Mouse (Mus musculus) stomach, embryonic 16.5 days (tissue): ENCODE results near the gene Gm45062. TPM values are rescaled to one million over a fixed set of nuclear protein-coding genes. Genes with fewer than 3 reads are reported as not detected.

Experiments used
- ATAC-seq: fragments of 200-750 bp; cut with Nextera tagmentation; 2 replicates; pipeline ENCODE4 v1.8.0; 2017; ENCODE audit warnings: moderate number of reproducible peaks, moderate TSS enrichment; ENCODE audit not compliant: insufficient read depth, low FRiP score
- H3K27ac ChIP-seq: fragments of 300-500 bp; sonication (generic); 2 replicates; pipeline ENCODE4 v1.5.1; 2014; ENCODE audit warnings: low read length
- H3K27me3 ChIP-seq: fragments of 300-500 bp; sonication (generic); 2 replicates; pipeline ENCODE4 v1.6.1; 2014; ENCODE audit warnings: low read length, control low read depth, mixed read lengths; ENCODE audit not compliant: control insufficient read depth, insufficient read depth
- H3K36me3 ChIP-seq: fragments of 300-500 bp; sonication (generic); 2 replicates; pipeline ENCODE4 v1.6.1; 2014; ENCODE audit warnings: low read length; ENCODE audit not compliant: control insufficient read depth, insufficient read depth
- H3K4me1 ChIP-seq: fragments of 300-500 bp; sonication (generic); 2 replicates; pipeline ENCODE4 v1.6.1; 2014; ENCODE audit warnings: low read length, control low read depth, mixed read lengths; ENCODE audit not compliant: control insufficient read depth, insufficient read depth
- H3K4me2 ChIP-seq: fragments of 300-500 bp; sonication (generic); 2 replicates; pipeline ENCODE4 v1.6.1; 2014; ENCODE audit warnings: low read depth, low read length, mixed read lengths
- H3K4me3 ChIP-seq: fragments of 300-500 bp; sonication (generic); replicated peaks from 2 replicates; pipeline ENCODE4 v1.5.1; 2014; ENCODE audit warnings: mild to moderate bottlenecking, low read length
- H3K9ac ChIP-seq: fragments of 300-500 bp; sonication (generic); 2 replicates; pipeline ENCODE4 v1.6.1; 2014; ENCODE audit warnings: low read length
- H3K9me3 ChIP-seq: fragments of 300-500 bp; sonication (generic); replicated peaks from 2 replicates; pipeline ENCODE4 v1.6.1; 2016; ENCODE audit warnings: low read length, control low read depth; ENCODE audit not compliant: control insufficient read depth
- WGBS: fragments of 180-500 bp; shearing (Covaris S2); extraction: QIAGEN DNeasy Blood & Tissue Kit; methylation state at CpG from one replicate; pipeline ENCODE4 v1.1.7; 2014; 5-methylcytosine and 5-hydroxymethylcytosine counted together
- polyA plus RNA-seq: library from polyadenylated mRNA; unstranded; fragments of >200 nt; fragmentation: Nextera tagmentation; extraction: Ambion mirVana; gene quantifications from 2 replicates; pipeline ENCODE4 v1.2.1, GENCODE M21; 2015

Gm45062 gene
- polyA plus RNA-seq, 1 experiment from 2014 or later: 12.2 TPM

DNA sequence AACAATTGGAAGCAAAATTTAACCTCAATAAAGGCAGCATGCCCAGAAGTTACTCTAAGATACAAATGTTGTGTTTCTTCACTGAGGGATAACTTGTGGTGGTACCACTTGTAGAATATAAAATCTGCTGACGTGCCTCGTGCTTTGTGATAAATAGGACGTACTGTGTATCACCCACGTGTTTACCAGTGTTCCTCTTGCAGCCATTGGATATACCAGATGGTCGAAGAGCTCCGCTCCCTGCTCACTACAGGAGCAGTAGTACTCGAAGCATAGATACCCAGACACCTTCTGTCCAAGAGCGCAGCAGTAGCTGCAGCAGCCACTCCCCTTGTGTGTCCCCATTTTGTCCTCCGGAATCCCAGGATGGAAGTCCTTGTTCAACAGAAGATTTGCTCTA is 323.1 kb downstream of the Gm45062 start:
- ATAC-seq: no peak
- H3K4me1 ChIP-seq: no peaks in the 10 kb centered on the region
- no peak overlapping the region for H3K9ac ChIP-seq
- H3K36me3 ChIP-seq: peaks cover 4% of the 10 kb centered on the region; the same call in 1 of the 2 replicates
- WGBS: 94% methylated on average over 9 of the region's 9 CpGs
- no peaks in the 10 kb centered on the region for H3K27me3 ChIP-seq
- H3K27ac ChIP-seq: no peak overlapping the region
- no peak overlapping the region for H3K4me3 ChIP-seq
- no peak overlapping the region for H3K4me2 ChIP-seq
- H3K9me3 ChIP-seq: no peaks in the 10 kb centered on the region

DNA sequence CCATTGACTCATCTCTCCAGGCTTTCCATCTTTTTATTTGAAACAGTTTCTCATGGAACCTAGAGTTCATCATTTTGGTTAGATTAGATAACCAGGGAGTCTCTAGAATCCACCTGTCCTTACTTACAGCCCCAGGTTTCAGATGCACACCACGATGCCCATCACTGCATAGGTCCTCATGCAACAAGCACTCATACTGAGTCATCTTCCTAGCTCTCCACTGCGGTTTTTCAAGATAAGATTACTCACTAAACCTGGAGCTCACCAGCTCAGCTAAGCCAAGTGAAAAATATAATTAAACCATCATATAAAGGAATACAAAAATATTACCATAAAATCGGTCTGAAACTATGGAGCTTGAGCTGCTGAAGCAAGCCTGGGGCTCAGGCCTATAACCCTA is 324.6 kb downstream of the Gm45062 start:
- no peaks in the 10 kb centered on the region for H3K4me1 ChIP-seq
- H3K36me3 ChIP-seq: peaks cover 4% of the 10 kb centered on the region; the same call in 1 of the 2 replicates
- WGBS: 89% methylated on average over 3 of the region's 3 CpGs
- no peak overlapping the region for H3K4me3 ChIP-seq
- no peaks in the 10 kb centered on the region for H3K27me3 ChIP-seq
- H3K9ac ChIP-seq: no peak overlapping the region
- no peaks in the 10 kb centered on the region for H3K9me3 ChIP-seq
- no peak overlapping the region for H3K4me2 ChIP-seq
- no peak overlapping the region for H3K27ac ChIP-seq
- ATAC-seq: no peak

DNA sequence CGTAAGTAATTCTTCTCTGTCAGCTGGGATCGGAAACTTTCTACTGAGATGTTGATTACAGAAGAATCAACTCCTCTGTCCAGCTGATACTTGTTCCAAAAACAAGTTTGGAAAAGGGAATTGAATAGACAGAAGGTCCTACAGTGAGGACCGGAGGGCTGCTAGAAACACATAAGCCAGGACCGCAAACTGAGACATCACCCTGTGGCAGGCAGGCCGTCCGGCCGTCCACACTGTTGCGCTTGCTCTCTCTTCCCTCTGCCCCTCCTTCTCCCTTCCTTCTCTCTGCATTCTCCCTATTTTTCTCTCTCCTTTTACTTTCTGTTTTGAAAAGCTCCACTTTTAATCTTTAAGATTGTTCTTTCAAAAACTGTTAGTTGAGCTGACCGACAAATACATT is 332.4 kb downstream of the Gm45062 start:
- Histone ChIP-seq H3K9ac (no peak overlapping the region), H3K36me3 (0 out of 2 replicates have a peak, but pooled peaks cover 4% of the 10 kb centered on the region), H3K27ac (no peak overlapping the region), H3K9me3 (no peaks in the 10 kb centered on the region), H3K4me2 (no peak overlapping the region), H3K4me3 (no peak overlapping the region), H3K4me1 (no peaks in the 10 kb centered on the region), H3K27me3 (no peaks in the 10 kb centered on the region)
- no peak for ATAC-seq
- WGBS: 88% methylated on average over 9 of the region's 9 CpGs

DNA sequence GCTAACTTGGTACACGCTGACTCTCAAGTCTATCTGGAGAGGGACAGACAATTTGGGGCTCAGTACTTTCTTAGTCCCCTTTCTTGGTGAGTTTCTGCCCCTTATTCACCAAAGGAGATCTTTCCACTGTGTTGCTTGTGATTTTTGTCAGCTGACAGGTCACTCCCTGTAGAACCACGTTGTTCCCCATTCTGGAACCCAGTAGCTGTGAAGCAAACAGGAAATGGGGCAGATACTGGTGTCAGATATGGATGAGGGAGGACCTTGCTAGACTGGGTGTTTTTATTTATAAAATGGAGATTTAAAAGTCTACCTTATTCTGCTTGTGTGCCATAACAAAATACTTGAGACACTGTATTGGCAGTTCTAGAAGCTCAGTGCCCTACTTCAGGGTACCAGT is 358.1 kb downstream of the Gm45062 start:
- ATAC-seq: no peak
- 65% methylated on average over 2 of the region's 2 CpGs for WGBS

DNA sequence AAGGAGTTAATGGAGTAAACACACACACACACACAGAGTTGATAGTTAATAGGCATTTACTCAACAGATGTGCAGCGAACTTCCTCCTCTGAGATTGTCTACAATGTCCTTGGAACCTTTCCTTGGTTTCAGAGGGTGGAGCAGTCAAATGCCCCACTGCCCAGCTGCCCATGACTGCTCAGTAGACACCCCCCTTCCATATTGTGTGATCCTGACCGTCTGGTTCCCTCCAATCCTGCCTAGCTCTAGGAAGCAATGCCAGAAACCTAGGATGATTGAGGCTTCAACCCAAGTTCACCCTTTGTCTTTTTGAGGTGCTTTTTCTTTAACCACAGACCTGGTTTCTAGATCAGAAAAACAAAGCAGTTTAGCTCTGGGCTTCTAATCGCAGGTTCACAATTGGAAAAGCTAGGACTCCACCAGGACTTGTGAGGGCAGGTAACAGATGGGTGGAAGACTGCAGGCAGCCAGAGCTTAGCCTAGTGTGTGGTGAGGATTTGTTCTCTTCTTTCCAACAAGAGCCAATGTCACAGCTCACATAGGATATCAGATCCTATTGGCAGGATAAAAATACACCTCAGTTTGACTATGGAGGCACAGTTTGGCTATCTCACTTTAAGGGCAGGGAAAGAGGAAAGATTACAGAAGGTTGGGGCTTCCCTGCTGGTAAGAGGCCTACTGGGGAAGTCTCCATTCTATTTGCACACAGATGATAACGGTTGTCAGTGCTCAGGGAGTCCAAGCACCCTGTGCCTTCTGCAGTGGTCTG is 360.5 kb downstream of the Gm45062 start:
- no peak overlapping the region for H3K4me2 ChIP-seq
- no peak overlapping the region for H3K27ac ChIP-seq
- no peaks in the 10 kb centered on the region for H3K27me3 ChIP-seq
- H3K9ac ChIP-seq: no peak overlapping the region
- no peaks in the 10 kb centered on the region for H3K4me1 ChIP-seq
- 73% methylated on average over 4 of the region's 4 CpGs for WGBS
- no peak for ATAC-seq
- no peak overlapping the region for H3K4me3 ChIP-seq
- H3K9me3 ChIP-seq: no peaks in the 10 kb centered on the region
- H3K36me3 ChIP-seq: no peaks in the 10 kb centered on the region

More for the DNA sequence above, 358.1 kb downstream of the Gm45062 start:
- Histone ChIP-seq H3K9ac (no peak overlapping the region), H3K27ac (no peak overlapping the region), H3K27me3 (no peaks in the 10 kb centered on the region), H3K4me3 (no peak overlapping the region), H3K9me3 (no peaks in the 10 kb centered on the region), H3K4me2 (no peak overlapping the region), H3K4me1 (no peaks in the 10 kb centered on the region), H3K36me3 (no peaks in the 10 kb centered on the region)

DNA sequence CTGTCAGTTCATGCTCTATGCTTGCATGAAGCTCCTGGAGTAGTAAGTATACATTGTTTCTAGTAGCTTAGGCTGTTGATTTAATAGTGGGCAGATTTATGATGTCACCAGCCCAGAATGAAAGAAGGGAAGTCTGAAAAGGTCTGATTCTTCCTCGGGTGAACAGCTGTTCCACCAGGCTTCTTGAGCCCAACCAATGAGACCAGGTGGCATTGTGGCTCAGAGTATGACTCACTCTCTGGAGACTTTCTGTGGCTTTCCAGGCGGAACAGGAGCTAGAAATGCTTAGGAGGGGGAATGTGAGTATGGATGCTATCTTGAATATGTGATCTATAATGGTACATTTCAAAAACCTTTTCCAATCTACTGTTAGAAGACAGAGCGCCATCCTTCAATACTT is 363.8 kb downstream of the Gm45062 start:
- Histone ChIP-seq H3K36me3 (no peaks in the 10 kb centered on the region), H3K27me3 (no peaks in the 10 kb centered on the region), H3K4me3 (no peak overlapping the region), H3K9me3 (no peaks in the 10 kb centered on the region), H3K27ac (no peak overlapping the region), H3K9ac (no peak overlapping the region), H3K4me1 (no peaks in the 10 kb centered on the region), H3K4me2 (no peak overlapping the region)
- no peak for ATAC-seq
- 69% methylated on average over 3 of the region's 3 CpGs for WGBS

DNA sequence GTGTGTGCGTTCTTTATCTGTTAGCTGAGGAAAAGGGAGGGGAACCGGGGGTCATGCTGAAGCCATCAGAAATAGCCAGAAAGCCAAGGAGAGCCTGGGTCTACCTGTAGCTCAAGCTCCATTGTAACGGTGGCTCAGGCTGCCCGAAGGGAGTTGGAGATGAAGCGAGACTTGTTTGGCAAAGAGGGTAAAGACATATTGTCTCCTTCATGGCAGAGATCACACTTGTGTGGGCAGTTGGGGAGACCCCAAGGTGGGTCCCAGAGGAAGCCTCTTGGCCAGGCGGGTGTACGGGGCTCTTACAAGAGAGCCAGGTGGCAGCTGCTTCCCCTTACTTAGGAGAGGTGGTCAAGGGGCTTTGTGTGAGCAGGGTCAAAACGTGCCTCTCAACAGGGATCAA is 369.0 kb downstream of the Gm45062 start:
- no peak overlapping the region for H3K4me2 ChIP-seq
- no peaks in the 10 kb centered on the region for H3K9me3 ChIP-seq
- no peak overlapping the region for H3K4me3 ChIP-seq
- 80% methylated on average over 8 of the region's 8 CpGs for WGBS
- no peaks in the 10 kb centered on the region for H3K4me1 ChIP-seq
- no peak overlapping the region for H3K9ac ChIP-seq
- ATAC-seq: no peak
- H3K36me3 ChIP-seq: no peaks in the 10 kb centered on the region
- H3K27ac ChIP-seq: no peak overlapping the region
- H3K27me3 ChIP-seq: no peaks in the 10 kb centered on the region

DNA sequence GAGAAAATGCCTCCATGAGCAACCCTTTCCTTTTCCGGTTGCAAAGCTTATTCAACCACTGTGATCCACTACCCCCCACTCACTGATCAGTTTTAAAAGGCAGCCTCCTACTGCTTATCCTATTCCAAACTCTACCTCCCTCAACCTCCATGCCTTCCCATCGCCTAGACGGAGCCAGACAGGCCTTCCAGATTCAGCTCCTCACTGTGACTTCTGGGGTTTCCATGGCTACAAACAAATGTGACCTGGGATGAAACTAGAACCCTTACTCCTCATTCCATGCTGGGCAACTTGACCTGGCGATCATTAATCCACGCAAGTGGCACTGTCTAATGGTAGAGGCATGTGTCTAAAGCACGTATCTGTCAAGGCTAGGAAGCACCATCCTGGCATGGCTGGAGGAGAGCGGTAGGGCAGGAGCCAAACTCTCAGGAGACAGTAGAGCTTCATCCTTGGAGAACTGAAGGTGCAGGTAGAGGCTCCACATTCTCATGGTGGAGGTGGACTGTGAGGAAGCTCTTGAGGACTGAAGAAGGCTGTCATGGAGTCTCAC is 369.5 kb downstream of the Gm45062 start:
- H3K36me3 ChIP-seq: no peaks in the 10 kb centered on the region

DNA sequence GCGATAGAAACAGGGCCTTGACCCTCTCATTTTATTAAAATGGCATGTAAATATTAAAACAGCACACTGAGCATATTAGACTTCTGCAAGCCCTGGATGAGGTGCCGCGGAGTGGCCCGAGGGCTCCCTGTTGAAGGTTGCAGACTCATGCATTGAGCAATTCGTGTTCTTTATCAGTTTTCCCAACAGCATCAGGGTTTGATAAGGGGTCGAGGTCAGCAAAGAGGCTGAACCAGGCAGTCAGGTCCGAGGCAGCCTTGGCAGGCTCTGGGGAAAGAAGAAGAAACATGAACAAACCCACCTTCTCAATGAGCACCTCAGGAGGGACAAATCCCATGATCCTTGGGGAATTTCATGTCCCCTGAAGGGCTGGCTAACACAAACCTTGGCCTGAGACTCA is 371.3 kb downstream of the Gm45062 start:
- no peaks in the 10 kb centered on the region for H3K4me1 ChIP-seq
- H3K36me3 ChIP-seq: no peaks in the 10 kb centered on the region
- ATAC-seq: no peak
- no peak overlapping the region for H3K4me3 ChIP-seq
- H3K27ac ChIP-seq: no peak overlapping the region
- H3K9me3 ChIP-seq: no peaks in the 10 kb centered on the region
- 63% methylated on average over 7 of the region's 7 CpGs for WGBS
- no peak overlapping the region for H3K9ac ChIP-seq
- no peaks in the 10 kb centered on the region for H3K27me3 ChIP-seq
- H3K4me2 ChIP-seq: no peak overlapping the region

More for the DNA sequence above, 369.5 kb downstream of the Gm45062 start:
- Histone ChIP-seq H3K27me3 (no peaks in the 10 kb centered on the region), H3K9ac (no peak overlapping the region), H3K9me3 (no peaks in the 10 kb centered on the region), H3K4me3 (no peak overlapping the region), H3K4me1 (no peaks in the 10 kb centered on the region), H3K27ac (no peak overlapping the region), H3K4me2 (no peak overlapping the region)
- 78% methylated on average over 7 of the region's 7 CpGs for WGBS
- no peak for ATAC-seq
